Mouse (Mus musculus) lung, embryonic 16.5 days (tissue): ENCODE measurements around the gene Prr14. TPM values are rescaled to one million over a fixed set of nuclear protein-coding genes. Genes with fewer than 3 reads are reported as not detected.
A peak's percentile ranks its signal among the peaks of the same experiment; 100 is the strongest.
"Not testable (repeated sequence)": the region's sequence is repeated elsewhere in the genome, so short reads cannot be mapped to it uniquely, and the experiment has no call there.

Source experiments
- ATAC-seq: fragments of 200-750 bp; cut with Nextera tagmentation; 2 replicates; pipeline ENCODE4 v1.8.0; 2017; ENCODE audit warnings: low read depth, mild to moderate bottlenecking, moderate library complexity
- H3K27ac ChIP-seq: fragments of 300-500 bp; sonication (generic); 2 replicates; pipeline ENCODE4 v1.5.1; 2014; ENCODE audit warnings: mild to moderate bottlenecking, control low read depth, low read length
- H3K27me3 ChIP-seq: fragments of 300-500 bp; sonication (generic); 2 replicates; pipeline ENCODE4 v1.6.1; 2014; ENCODE audit warnings: low read depth, low read length, mixed read lengths; ENCODE audit not compliant: control insufficient read depth, insufficient read depth
- H3K36me3 ChIP-seq: fragments of 300-500 bp; sonication (generic); 2 replicates; pipeline ENCODE4 v1.6.1; 2014; ENCODE audit warnings: low read length; ENCODE audit not compliant: control insufficient read depth, insufficient read depth
- H3K4me1 ChIP-seq: fragments of 300-500 bp; sonication (generic); replicated peaks from 2 replicates; pipeline ENCODE4 v1.6.1; 2014; ENCODE audit warnings: low read length, mixed read lengths; ENCODE audit not compliant: control insufficient read depth, insufficient read depth
- H3K4me2 ChIP-seq: fragments of 300-500 bp; sonication (generic); 2 replicates; pipeline ENCODE4 v1.6.1; 2014; ENCODE audit warnings: low read depth, low read length, control low read depth
- H3K4me3 ChIP-seq: fragments of 300-500 bp; sonication (generic); 2 replicates; pipeline ENCODE4 v1.5.1; 2014; ENCODE audit warnings: mild to moderate bottlenecking, low read length, control low read depth
- H3K9ac ChIP-seq: fragments of 300-500 bp; sonication (generic); 2 replicates; pipeline ENCODE4 v1.6.1; 2014; ENCODE audit warnings: low read length, control low read depth
- H3K9me3 ChIP-seq: fragments of 300-500 bp; sonication (generic); 2 replicates; pipeline ENCODE4 v1.6.1; 2016; ENCODE audit warnings: low read length; ENCODE audit not compliant: control insufficient read depth
- WGBS: fragments of 180-500 bp; shearing (Covaris S2); extraction: QIAGEN DNeasy Blood & Tissue Kit; methylation state at CpG from one replicate; pipeline ENCODE4 v1.1.7; 2014; 5-methylcytosine and 5-hydroxymethylcytosine counted together
- polyA plus RNA-seq: library from polyadenylated mRNA; unstranded; fragments of >200 nt; fragmentation: Nextera tagmentation; extraction: Ambion mirVana; gene quantifications from 2 replicates; pipeline ENCODE4 v1.2.1, GENCODE M21; 2015

Gene Prr14
- polyA plus RNA-seq, result 38.6 and 43.3 TPM in 2 replicates

GRCm38 (mm10) chr7:127459311-127459710 lies at the start of gene Prr14:
Gene Prr14, plus strand, starts transcription at chr7:127459611.
- H3K27me3 ChIP-seq, H3K9ac ChIP-seq, ATAC-seq, H3K4me3 ChIP-seq, H3K4me1 ChIP-seq, H3K27ac ChIP-seq, H3K9me3 ChIP-seq, H3K4me2 ChIP-seq: not testable (repeated sequence)
- WGBS, result 91% methylated on average over 8 of the region's 8 CpGs
- H3K36me3 ChIP-seq, result peaks cover 28% of the 10 kb centered on the region

GRCm38 (mm10) chr7:127411418-127411817 lies 48.0 kb upstream of the Prr14 start:
- Histone ChIP-seq H3K27me3 (no peaks in the 10 kb centered on the region), H3K4me2 (no peak overlapping the region), H3K36me3 (no peaks in the 10 kb centered on the region), H3K4me3 (no peak overlapping the region), H3K4me1 (no peaks in the 10 kb centered on the region), H3K9me3 (no peaks in the 10 kb centered on the region), H3K27ac (no peak overlapping the region), H3K9ac (no peak overlapping the region)
- 47% methylated on average over 2 of the region's 2 CpGs for WGBS
- ATAC-seq, result no peak

- under 1% methylated on average over 48 of the region's 48 CpGs for WGBS
- 0 out of 2 replicates have a peak within 1 kb of the TSS, but pooled peaks have one; percentile 23 for H3K27ac ChIP-seq
- peak within 1 kb of the TSS; percentile 97 for H3K4me2 ChIP-seq
- H3K9ac ChIP-seq, result peak within 1 kb of the TSS; percentile 89
- H3K27me3 ChIP-seq, result peaks cover 6% of the 10 kb centered on the region; the same call in 1 of the 2 replicates
- peak; percentile 98 for ATAC-seq
- peaks cover 8% of the 10 kb centered on the region for H3K4me1 ChIP-seq
- H3K9me3 ChIP-seq, result no peaks in the 10 kb centered on the region
- peak within 1 kb of the TSS; percentile 82 for H3K4me3 ChIP-seq
- H3K36me3 ChIP-seq, result peaks cover 3% of the 10 kb centered on the region; the same call in 1 of the 2 replicates
These were observed 37.8 kb upstream of the Prr14 start, which contains the start of gene Zfp688 for GRCm38 (mm10) chr7:127421388-127422191. Gene Zfp688, minus strand, starts transcription at chr7:127422068.

GRCm38 (mm10) chr7:127422247-127422646 lies 37.2 kb upstream of the Prr14 start:
- peak overlapping the region; percentile 89 for H3K9ac ChIP-seq
- H3K4me3 ChIP-seq, result peak overlapping the region; percentile 82
- peak overlapping the region; percentile 97 for H3K4me2 ChIP-seq
- WGBS, result under 1% methylated on average over 15 of the region's 15 CpGs
- peaks cover 8% of the 10 kb centered on the region for H3K4me1 ChIP-seq
- peaks cover 3% of the 10 kb centered on the region; the same call in 1 of the 2 replicates for H3K36me3 ChIP-seq
- no peak overlapping the region for H3K27ac ChIP-seq
- peak; percentile 27; the same call in 1 of the 2 replicates for ATAC-seq
- H3K27me3 ChIP-seq, result peaks cover 6% of the 10 kb centered on the region; the same call in 1 of the 2 replicates
- H3K9me3 ChIP-seq, result no peaks in the 10 kb centered on the region

GRCm38 (mm10) chr7:127425291-127425690 lies 34.1 kb upstream of the Prr14 start:
- Histone ChIP-seq H3K9me3 (no peaks in the 10 kb centered on the region), H3K27me3 (peaks cover 6% of the 10 kb centered on the region; the same call in 1 of the 2 replicates), H3K27ac (no peak overlapping the region), H3K9ac (no peak overlapping the region), H3K4me1 (peaks cover 8% of the 10 kb centered on the region), H3K4me2 (no peak overlapping the region), H3K36me3 (no peaks in the 10 kb centered on the region), H3K4me3 (no peak overlapping the region)
- 77% methylated on average over 3 of the region's 3 CpGs for WGBS
- ATAC-seq, result no peak

- WGBS, result 78% methylated on average over 2 of the region's 2 CpGs
- no peak overlapping the region for H3K4me3 ChIP-seq
- H3K9ac ChIP-seq, result no peak overlapping the region
- H3K36me3 ChIP-seq, result no peaks in the 10 kb centered on the region
- peaks cover 6% of the 10 kb centered on the region; the same call in 1 of the 2 replicates for H3K27me3 ChIP-seq
- no peaks in the 10 kb centered on the region for H3K9me3 ChIP-seq
- H3K4me2 ChIP-seq, result no peak overlapping the region
- no peak overlapping the region for H3K27ac ChIP-seq
- no peak for ATAC-seq
- peaks cover 8% of the 10 kb centered on the region for H3K4me1 ChIP-seq
These were observed 33.5 kb upstream of the Prr14 start for GRCm38 (mm10) chr7:127425911-127426310.

GRCm38 (mm10) chr7:127426354-127426753 lies 33.1 kb upstream of the Prr14 start:
- Histone ChIP-seq H3K36me3 (no peaks in the 10 kb centered on the region), H3K4me3 (no peak overlapping the region), H3K4me1 (peaks cover 4% of the 10 kb centered on the region), H3K4me2 (no peak overlapping the region), H3K9me3 (no peaks in the 10 kb centered on the region), H3K27me3 (peaks cover 6% of the 10 kb centered on the region; the same call in 1 of the 2 replicates), H3K27ac (no peak overlapping the region), H3K9ac (no peak overlapping the region)
- no peak for ATAC-seq
- 56% methylated on average over 3 of the region's 3 CpGs for WGBS

- Histone ChIP-seq H3K4me1 (no peaks in the 10 kb centered on the region), H3K9ac (no peak overlapping the region), H3K4me2 (no peak overlapping the region), H3K27ac (no peak overlapping the region), H3K4me3 (no peak overlapping the region), H3K27me3 (no peaks in the 10 kb centered on the region), H3K36me3 (no peaks in the 10 kb centered on the region), H3K9me3 (peaks cover 6% of the 10 kb centered on the region)
- WGBS, result 89% methylated on average over 4 of the region's 4 CpGs
- no peak for ATAC-seq
These were observed 24.2 kb upstream of the Prr14 start for GRCm38 (mm10) chr7:127435206-127435605.

GRCm38 (mm10) chr7:127437724-127438123 lies 21.7 kb upstream of the Prr14 start:
- ATAC-seq, result no peak
- Histone ChIP-seq H3K9me3 (peaks cover 6% of the 10 kb centered on the region), H3K27me3 (no peaks in the 10 kb centered on the region), H3K36me3 (no peaks in the 10 kb centered on the region), H3K4me3 (no peak overlapping the region), H3K4me2 (no peak overlapping the region), H3K4me1 (no peaks in the 10 kb centered on the region), H3K27ac (no peak overlapping the region), H3K9ac (no peak overlapping the region)
- 79% methylated on average over 3 of the region's 3 CpGs for WGBS
